Mouse (Mus musculus): ENCODE results near the gene Mier1.

The Mier1 gene

GRCm38 (mm10) chr4:103114184-103115111 lies at the start of gene Mier1, which contains the start of gene Wdr78:
Mier1 (plus strand) TSS chr4:103114390.
Wdr78 (minus strand) TSS chr4:103114555.
- peak; percentile 71 for DNase-seq (ENCODE audit: extremely low spot score, low read depth, low spot score)

GRCm38 (mm10) chr4:103064421-103064820 lies 49.8 kb upstream of the Mier1 start:
- DNase-seq (ENCODE audit: extremely low spot score, low read depth, low spot score), result no peak

GRCm38 (mm10) chr4:103064976-103065375 lies 49.2 kb upstream of the Mier1 start:
- DNase-seq (ENCODE audit: extremely low spot score, low read depth, low spot score), result no peak

GRCm38 (mm10) chr4:103067906-103068655 lies 46.1 kb upstream of the Mier1 start:
- DNase-seq (ENCODE audit: extremely low spot score, low read depth, low spot score), result no peak

- DNase-seq (ENCODE audit: extremely low spot score, low read depth, low spot score), result no peak
Observed at GRCm38 (mm10) chr4:103070631-103071030, 43.6 kb upstream of the Mier1 start.

GRCm38 (mm10) chr4:103085237-103085636 lies 29.0 kb upstream of the Mier1 start:
- no peak for DNase-seq (ENCODE audit: extremely low spot score, low read depth, low spot score)

- DNase-seq (ENCODE audit: extremely low spot score, low read depth, low spot score), result no peak
Observed at GRCm38 (mm10) chr4:103095921-103096320, 18.3 kb upstream of the Mier1 start.

- DNase-seq (ENCODE audit: extremely low spot score, low read depth, low spot score), result no peak
Observed at GRCm38 (mm10) chr4:103098532-103098931, 15.7 kb upstream of the Mier1 start.

GRCm38 (mm10) chr4:103112651-103113050 lies 1.5 kb upstream of the Mier1 start:
- no peak for DNase-seq (ENCODE audit: extremely low spot score, low read depth, low spot score)

- DNase-seq (ENCODE audit: extremely low spot score, low read depth, low spot score), result no peak
Observed at GRCm38 (mm10) chr4:103113402-103113801, 788 bp upstream of the Mier1 start.

GRCm38 (mm10) chr4:103118888-103119228 lies 4.7 kb downstream of the Mier1 start:
- no peak for DNase-seq (ENCODE audit: extremely low spot score, low read depth, low spot score)

- DNase-seq (ENCODE audit: extremely low spot score, low read depth, low spot score), result no peak
Observed at GRCm38 (mm10) chr4:103119229-103120027, 5.2 kb downstream of the Mier1 start.

- no peak for DNase-seq (ENCODE audit: extremely low spot score, low read depth, low spot score)
Observed at GRCm38 (mm10) chr4:103120028-103120384, 5.8 kb downstream of the Mier1 start.

- DNase-seq (ENCODE audit: extremely low spot score, low read depth, low spot score), result no peak
Observed at GRCm38 (mm10) chr4:103120395-103120794, 6.2 kb downstream of the Mier1 start.

GRCm38 (mm10) chr4:103120874-103121389 lies 6.7 kb downstream of the Mier1 start:
- DNase-seq (ENCODE audit: extremely low spot score, low read depth, low spot score), result no peak

GRCm38 (mm10) chr4:103123086-103123485 lies 8.9 kb downstream of the Mier1 start:
- DNase-seq (ENCODE audit: extremely low spot score, low read depth, low spot score), result no peak

GRCm38 (mm10) chr4:103123606-103124005 lies 9.4 kb downstream of the Mier1 start:
- DNase-seq (ENCODE audit: extremely low spot score, low read depth, low spot score), result no peak

GRCm38 (mm10) chr4:103126533-103126932 lies 12.3 kb downstream of the Mier1 start:
- DNase-seq (ENCODE audit: extremely low spot score, low read depth, low spot score), result no peak

GRCm38 (mm10) chr4:103136946-103137345 lies 22.8 kb downstream of the Mier1 start:
- DNase-seq (ENCODE audit: extremely low spot score, low read depth, low spot score), result no peak

- no peak for DNase-seq (ENCODE audit: extremely low spot score, low read depth, low spot score)
Observed at GRCm38 (mm10) chr4:103146339-103146738, 32.1 kb downstream of the Mier1 start.

- no peak for DNase-seq (ENCODE audit: extremely low spot score, low read depth, low spot score)
Observed at GRCm38 (mm10) chr4:103151946-103152345, 37.8 kb downstream of the Mier1 start.

Data from hindlimb bud, embryonic 11.5 days (tissue).